Mouse (Mus musculus): ENCODE measurements at regions not wholly inside any gene's neighbourhood (a gene's known extent, or its start where the extent isn't known, plus 50 kb on each side); places are given as distances from the start of the nearest gene placed in this dataset.

- Histone ChIP-seq H3K9ac (no peak overlapping the region), H3K27ac (replicated peaks) (no peak overlapping the region), H3K36me3 (no peaks in the 10 kb centered on the region), H3K4me1 (replicated peaks) (no peaks in the 10 kb centered on the region), H3K4me3 (no peak overlapping the region), H3K4me2 (no peak overlapping the region), H3K9me3 (no peaks in the 10 kb centered on the region), H3K27me3 (no peaks in the 10 kb centered on the region)
- ATAC-seq (ENCODE audit: low read depth) = no peak
- 65% methylated on average over 3 of the region's 3 CpGs for WGBS
These were observed 481.3 kb upstream of the Gm597 start for GRCm38 (mm10) chr1:29261375-29261774.

GRCm38 (mm10) chr1:29216766-29217581, 436.9 kb upstream of the Gm597 start:
- no peaks in the 10 kb centered on the region for H3K9me3 ChIP-seq
- ATAC-seq (ENCODE audit: low read depth) = peak; percentile 89
- H3K27me3 ChIP-seq = no peaks in the 10 kb centered on the region
- H3K27ac ChIP-seq (replicated peaks) = peak overlapping the region; percentile 7; the same call in 1 of the 2 replicates
- WGBS = 21% methylated on average over 3 of the region's 3 CpGs
- H3K4me1 ChIP-seq (replicated peaks) = peaks cover 8% of the 10 kb centered on the region
- no peak overlapping the region for H3K9ac ChIP-seq
- no peak overlapping the region for H3K4me2 ChIP-seq
- no peak overlapping the region for H3K4me3 ChIP-seq
- no peaks in the 10 kb centered on the region for H3K36me3 ChIP-seq
